Mouse (Mus musculus) urinary bladder, postnatal 4 days (tissue): Measurements from ENCODE around the gene Grm4.

ENCODE experiments used
- DNase-seq, 2 experiments: peaks; one replicate each; pipeline ENCODE4 v3.0.0; 2021 to 2022; ENCODE audit warnings: low spot score in 2 of 2

The Grm4 gene

DNA sequence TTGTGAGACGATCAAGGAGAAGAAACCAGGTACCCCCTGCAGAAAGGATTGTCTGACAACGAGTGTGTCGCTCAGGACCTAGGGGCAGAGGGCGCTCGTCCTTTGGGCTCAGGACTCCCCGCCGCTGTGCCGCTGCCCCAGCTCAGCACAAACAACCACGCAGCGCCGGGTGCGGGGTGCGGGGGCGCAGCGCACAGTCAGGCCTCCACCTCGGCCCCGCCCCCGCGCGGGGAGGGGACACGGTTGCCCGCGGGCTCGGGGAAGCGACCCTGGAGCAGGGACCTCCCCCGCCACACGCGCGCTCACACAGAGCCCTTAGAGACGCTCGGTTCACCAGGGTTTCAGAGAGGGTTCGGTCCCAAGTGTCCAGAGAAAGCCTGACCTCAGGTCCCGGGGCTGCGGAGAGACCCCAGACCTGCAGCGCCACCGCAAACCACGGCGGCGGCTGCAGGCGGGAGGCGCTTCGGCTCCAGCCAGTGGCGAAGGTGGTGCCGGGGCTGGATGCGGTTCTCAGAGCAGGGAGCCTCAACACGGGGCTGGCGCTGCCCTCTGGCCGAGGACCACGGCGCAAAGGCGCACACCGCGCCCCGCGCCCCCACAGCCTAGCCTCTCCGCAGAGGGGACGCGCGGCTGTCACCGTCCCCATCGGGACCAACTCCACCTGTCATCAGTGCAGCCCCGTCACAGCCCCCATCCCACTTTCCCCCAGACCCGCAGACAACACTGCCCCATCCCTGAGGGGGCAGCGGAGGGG, 9.2 kb downstream of the Grm4 start:
- DNase-seq = no peak

DNA sequence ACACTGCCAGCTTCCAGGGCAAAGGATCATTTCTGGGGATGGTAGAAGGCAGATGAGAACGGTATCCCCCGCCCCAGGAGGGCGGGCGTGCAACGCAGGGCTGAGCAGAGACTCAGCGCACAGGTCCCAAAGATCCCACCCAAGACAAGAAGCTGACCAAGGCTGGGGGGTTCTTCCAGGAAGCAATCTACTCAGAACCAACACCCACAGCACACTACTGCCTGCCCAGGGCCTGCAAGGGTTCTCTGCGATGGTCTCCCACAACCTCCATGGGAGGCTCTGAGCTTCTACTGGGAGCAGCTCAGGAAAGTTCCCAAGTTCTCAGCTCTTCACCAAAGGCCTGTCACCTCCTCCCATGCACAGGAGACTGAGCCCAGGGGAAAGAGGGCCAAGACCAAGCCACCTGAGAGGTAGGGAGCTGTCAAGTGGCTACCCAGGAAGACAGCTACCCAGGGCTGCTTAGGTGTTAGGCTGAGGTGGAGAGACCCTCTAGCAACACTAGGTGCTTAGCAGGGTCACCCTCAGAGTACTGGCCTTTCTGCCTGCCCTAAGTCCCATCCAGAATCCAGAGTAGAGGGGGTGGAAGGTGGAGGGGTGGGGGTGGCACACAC, 10.0 kb downstream of the Grm4 start:
- no peak for DNase-seq

DNA sequence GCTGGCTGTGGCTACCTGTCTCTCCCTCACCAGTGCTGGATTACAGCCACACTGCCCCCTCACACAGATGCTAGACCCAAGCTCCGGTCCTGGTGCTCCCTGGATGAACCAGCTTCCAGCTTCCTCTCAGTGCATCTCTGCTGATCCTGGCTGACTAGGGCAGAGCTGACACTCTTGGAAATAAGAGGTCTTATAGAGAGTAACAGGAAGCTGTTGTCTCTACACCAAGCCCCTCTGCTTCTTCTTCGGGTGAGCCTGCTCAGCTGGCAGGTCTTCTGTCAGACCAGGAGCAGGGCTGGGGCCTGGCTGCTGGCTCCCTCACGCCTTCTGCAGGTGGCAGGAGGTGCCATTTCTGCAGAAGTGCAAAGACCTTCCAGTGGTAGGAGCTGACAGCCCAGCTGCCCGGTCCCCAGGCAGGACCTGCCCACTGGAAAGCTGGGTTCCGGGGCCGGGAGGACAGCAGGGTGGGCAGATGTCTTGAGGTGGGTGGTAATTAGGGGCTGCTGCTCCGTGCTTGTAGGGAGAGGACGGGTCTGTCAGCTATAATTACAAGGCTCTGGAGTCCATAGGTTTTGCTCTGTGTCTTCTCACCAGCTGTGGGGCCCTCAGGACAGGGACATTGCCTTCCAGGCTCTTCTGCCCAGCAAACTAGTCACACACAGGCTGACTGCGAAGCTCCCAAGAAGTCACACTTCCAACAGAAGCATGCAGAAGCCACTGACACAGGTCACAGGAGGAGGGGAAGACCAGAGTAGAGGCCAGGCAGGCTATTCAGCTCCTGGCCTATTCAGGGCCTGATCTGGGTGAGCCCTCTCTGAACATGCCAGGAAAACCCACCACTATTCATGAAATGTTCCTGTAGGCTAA, 10.7 kb downstream of the Grm4 start:
- no peak for DNase-seq

DNA sequence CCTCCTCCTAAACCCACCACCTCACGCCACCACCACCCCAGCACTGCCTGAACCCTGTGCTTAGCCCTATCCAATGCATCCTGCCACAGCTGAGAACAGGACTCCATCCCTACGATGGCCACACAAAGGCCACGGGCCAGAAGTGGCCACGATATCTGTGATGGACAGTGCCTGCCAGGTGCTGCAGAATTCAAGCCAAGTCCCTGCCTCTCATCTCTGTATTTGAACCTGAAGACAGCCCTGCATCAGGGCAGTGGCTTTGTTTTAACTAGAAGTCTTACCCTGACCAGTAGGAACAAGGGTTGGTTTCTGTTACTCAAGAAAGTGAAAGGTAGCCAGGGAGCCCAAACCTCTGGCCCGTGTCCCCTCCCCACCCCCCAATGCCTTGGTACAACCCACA, 12.1 kb downstream of the Grm4 start:
- DNase-seq = no peak

DNA sequence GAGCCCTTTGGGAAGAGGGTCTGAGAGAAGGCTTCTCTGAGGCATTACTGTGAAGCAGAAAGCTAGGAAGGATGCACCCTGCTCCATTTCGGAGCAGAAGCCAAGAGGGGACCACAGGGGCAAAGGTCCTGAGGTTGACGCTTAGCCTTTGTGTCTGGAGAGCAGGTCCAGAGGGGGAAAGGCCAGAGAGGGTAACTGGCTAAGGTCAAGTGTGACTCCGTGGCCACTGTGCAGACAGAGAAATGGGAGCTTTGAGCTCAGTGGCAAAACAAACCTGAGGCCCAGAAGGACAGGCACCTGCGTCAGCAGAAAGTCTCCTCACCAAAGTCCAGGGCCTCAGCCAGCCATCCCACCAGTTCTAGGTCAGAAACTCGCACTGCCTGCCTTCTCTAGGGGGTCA, 12.7 kb downstream of the Grm4 start:
- no peak for DNase-seq

DNA sequence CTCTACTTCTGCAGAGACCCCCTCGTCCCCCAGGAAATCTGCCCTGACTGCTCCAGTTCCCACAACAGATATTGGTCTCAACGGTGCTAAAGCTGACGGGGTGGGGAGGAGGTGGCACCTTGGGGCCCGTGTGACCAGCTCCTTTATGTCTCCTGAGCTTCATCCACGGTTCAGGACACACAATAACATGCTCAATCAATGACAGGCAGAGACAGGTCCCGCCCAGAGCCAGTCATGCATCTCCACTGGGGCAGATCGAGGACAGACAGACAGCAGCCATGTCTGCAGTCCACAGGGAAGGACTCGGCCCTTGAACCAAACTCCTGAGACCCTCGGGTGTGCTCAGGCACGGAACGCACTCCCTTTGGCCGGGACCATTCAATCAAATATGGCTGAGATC, 13.2 kb downstream of the Grm4 start:
- DNase-seq = no peak

DNA sequence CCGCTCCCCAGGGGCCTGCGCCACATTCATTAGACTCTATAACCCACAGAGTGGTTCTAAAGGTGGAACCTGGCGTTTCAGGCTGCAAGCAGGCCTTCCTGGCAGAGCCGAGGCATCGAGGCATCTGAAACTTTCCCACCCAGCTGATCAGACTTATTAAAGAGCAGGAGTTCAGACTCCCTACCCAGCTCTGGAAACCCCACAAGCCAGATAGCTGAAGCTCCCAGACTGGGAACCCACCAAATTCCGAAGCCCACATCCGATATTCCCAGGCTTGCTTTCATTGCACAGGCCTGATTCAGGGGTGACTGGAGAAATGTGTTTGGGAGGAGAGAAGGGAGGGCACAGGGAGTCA, 13.6 kb downstream of the Grm4 start:
- no peak for DNase-seq

DNA sequence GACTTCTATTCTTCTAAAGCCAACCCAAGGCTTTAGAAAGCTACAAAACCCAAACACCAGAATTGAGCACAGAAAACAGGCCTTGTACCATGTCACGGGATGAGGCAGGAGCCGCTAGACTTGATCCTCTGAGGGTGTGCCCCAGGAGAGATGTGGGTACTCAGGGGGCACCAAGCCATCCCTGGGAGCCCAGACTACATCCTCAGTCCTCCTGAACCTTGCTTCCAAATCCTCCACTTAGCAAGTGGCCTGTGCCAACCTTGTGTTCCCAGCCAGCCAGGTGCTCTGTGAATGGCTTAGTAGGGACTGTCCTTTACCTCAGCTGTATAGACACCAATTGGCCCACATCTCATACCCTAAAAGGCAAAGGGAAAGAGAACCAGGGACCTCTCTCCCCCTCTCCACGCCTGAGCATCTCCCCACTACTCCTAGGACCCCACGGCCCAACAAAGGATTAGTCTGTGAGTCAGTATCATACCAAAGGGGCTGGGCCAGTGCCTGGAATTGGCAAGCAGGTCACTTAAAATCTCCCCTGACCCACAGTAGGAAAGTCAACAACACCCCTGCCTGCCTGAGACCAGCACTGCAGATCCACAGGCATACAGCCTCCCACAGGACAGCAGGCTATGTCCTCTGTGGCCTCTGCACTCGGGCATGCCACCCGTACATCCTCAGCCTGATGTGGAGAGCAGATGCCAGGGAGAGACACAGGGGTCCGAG, 14.2 kb downstream of the Grm4 start:
- DNase-seq = no peak

DNA sequence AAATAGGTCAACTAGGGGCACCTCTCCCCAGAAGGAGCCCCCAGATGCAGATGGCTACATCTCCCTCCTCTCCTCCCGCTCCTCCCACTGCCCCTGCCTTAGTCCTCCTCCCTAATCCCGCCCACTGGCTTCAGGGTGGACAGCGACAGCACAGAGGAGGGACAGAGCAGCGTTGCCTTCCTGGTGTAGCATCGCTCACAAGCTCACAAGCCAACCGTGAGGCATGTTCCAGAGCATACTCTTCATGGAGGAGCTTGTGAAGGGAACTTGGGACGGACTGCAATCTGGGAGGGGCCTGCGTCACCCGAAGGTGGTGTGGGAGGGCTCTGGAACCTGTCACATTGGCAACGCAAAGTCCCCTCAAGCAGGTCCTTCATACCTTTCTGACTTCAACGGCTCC, 14.8 kb downstream of the Grm4 start:
- DNase-seq = no peak

DNA sequence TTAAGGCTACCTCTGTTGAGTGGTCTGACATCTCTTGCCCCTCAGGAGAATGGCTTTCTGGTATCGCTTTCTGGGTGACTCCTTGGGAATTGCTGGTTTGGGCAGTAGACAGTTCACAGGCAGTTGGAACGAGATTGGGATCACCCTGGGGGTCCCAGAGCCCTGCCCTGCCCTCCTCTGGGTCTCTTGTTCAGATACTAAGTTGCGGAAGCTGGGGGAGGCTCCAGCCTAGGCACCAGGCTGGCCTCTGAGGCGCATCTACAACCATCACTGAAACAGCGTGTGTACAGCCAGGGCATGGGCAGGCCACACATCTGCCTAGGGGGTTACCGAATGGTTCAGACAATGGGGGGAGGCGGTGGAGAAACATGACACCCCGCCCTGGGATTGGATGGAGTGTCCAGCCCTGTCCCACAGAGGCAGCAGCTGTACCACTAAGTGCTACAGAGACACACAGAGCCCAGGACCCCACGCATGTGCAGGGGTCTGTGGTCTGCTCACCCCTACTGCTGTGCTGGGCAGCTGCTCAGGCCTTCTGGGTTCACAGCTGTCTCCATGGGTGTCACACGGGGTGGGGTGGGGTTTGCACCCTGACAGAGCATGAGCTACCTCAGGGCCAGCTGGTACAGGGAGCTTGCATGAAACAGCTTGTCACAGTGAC, 15.9 kb downstream of the Grm4 start:
- DNase-seq = no peak

DNA sequence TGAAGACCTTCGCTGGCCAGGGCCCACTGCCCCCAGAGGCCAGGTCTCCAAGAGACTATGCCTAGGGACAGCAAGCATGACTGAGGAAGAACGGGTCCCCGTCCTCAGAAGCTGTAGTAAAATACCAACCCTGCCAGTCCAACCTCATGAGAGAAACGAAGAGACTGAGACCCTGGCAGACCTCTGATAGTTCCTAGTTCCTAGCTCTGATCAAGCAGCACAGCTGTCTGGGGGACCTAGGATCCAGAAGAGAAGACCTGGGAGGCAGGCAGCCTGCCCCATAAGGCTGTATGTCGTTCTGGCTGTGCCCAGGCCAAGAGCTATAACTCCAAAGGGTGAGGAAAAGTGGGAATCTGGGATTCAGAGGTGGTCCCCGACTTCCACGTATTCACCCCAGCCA, 17.3 kb downstream of the Grm4 start:
- no peak for DNase-seq

DNA sequence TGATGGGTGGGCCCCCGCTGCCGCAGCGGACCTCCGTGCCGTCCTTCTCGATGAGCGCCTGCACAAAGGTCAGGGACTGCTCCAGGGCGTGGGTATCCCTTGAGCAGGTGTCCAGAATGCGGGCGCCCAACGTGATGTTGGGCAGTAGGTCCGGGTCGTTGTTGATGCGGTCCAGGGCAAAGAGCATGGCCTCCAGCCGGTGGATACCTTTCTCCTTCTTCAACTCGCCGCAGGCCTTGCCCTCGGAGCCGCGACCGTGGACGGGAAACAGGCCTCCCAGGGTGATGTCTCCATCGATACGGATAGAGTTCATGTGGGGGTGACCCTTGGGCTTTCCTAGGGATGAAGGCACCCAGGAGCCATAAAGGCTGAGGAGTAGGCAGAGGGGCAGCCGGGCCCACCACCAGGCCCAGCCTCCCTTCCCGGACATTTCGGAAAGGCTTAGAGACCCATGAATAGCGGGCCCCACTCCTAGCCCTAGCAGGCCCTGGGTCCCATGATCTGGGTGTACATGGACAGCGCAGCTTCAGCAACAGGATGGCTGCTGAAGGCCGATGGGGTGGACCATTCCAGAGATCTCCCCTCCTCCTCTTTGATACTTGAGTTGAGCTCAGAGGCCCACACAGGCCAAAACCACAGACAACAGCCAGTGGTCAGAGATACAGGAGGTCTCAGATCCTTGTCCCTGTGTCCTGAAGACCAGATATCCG, 18.3 kb downstream of the Grm4 start:
- DNase-seq = no peak

DNA sequence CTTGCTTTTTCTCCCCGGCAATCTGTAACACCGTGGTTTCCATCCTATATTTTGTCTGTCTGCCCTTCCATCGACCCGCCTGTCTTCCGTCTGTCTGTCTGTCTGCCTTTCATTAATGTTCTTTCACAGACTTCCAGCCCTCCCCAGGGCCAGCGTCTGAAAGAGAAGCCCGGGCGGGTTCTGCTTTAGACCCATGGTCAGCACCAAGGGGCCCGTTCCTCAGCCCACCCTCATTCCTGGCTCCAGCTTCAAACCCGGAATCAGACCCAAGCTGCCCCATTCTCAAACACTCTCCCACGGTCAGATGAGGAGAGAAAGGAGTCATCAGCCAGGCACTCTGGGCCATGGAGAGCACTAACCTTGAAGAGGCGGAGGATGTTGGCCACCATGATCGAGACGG, 18.9 kb downstream of the Grm4 start:
- DNase-seq = no peak

DNA sequence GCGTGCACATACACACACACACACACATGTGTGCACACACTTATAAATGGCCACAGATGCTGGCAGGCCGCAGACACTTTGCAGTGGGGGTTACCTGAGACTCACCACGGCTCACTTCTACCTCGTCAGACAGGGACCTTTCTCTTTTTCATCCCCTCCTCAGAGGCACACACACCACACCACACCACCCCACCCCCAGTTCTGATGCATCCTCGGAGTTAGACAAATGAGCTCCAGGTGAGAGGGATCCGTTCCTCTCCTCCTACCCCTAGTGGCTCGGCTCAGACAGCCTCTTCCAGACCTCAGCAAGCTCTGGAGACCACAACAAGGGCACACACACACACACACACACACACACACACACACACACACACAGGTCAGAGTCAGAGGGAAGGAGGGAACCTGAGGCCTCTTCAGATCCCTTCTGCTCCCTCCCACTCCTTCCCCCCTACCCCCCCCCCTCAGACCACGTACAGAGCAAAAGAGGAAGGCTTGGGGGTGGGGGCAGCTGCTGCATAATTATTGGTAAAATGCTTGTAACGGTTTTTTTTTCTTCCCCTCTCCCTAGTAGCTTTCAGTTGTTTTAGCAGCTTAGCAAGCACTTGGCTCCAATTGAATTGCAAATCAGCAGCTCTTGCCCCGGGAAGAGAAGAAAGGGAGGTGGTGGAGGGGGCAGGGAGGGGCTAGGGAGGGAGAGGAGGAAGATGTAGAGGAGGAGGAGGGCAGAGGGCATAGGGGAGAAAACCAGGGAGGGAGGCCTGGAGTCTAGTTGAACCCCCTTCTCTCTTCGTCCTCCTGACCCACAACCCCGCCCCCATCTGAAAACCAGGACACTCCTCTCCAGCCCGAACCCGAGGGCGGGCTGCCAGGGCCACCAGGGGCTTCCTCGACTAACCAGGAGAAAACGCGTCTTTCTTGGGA, 19.6 kb downstream of the Grm4 start:
- no peak for DNase-seq

DNA sequence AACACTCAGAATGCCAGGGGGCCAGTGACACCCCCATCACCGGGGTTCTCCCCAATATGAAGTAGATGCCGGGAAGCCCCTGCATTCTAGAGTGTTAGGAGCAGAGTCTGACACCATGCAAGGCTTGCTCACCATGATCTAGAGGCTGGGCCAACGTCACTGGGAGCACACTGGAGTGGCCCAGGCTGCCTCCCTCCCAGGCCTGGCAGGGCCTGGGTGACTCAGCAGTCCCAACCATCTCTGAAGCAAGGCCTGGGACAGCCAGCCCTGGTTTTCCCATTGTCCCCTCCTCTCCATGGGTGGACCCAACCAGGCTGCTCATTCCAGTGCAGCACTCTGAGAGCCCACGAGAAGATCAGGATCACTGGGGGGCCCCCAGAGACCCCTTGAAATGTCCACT, 20.4 kb downstream of the Grm4 start:
- DNase-seq = no peak

DNA sequence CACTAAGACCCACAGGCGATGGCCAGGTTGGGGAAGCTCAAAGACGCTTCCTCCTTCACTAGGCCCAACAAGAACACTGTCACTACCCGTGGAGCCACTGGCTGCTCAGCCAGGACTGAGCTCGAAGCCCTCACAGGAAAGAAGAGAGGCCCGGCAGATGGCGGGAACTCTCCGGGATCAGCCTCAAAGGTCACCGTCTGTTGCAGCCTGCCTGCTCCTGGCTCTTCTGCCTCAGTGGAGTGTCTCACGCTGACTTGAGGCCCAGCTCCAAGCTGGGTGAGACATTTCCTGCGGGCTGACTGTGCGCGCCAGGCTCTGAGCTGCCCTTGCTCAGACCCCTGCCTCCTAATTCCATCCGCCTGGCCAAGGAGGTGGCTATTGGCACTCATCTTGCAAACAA, 22.1 kb downstream of the Grm4 start:
- DNase-seq = no peak

DNA sequence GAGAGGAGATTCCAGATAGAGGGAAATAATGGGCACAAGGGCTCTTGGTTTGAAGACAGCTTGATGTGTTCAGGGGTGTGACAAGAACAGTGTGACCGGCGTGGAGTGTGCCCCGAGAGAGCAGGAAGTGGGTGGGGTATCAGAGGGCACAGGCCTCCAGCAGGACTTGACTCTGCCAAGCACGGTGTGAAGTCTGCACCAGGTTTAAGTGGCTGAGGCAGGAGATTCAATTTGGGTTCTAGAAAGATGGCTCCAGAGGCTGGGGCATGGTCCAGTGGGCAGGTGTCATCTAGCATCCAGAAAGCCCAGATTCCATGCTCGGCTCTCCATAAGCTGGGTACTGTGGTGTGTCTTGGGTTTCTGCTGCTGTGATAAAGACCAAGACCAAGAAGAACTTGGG, 23.4 kb downstream of the Grm4 start:
- DNase-seq = no peak

DNA sequence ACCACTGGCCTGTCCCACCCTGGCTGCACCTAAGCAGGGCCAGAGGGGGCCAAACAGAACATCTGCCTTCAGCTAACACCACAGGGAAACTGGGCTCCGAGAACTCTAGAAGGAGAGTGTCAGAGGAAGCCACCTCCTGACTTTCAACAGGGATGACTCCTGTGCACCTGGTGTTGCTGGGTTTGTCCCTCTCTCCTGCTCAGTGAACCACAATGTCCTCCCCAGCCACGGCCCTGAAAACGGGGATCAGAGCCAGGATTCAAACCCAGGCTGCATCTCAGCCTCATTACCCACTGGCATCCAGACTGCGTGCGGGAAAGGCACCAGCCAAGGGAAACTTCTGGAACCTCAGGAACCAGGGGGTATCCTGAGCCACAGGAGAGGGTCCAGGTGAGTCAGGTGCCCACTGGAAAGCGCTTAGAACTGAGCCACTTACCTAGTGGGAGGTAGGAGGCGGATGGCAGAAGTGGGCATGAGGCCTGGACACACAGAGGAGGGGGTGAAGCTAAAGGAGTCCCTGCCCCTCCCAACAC, 26.1 kb downstream of the Grm4 start:
- DNase-seq = no peak

DNA sequence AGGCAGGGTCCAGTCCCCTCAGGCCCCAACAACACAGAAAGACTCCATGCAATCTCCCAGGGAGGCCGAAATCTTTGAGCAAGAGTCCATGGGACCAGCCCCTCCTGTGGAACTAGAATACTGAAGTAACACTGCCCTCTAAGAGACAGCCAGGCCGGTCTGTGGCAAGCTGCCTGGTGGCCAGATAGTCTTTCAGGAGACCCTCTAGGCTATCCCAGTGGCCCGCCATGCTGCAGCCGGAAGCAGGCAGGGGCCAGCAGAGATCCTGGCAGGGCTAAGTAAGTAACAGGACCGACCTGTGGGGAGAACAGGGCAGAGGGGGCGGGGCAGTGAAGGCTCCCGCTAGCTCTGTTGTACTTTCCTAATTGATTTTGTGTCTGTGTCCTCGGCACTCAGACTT, 27.2 kb downstream of the Grm4 start:
- DNase-seq = no peak

DNA sequence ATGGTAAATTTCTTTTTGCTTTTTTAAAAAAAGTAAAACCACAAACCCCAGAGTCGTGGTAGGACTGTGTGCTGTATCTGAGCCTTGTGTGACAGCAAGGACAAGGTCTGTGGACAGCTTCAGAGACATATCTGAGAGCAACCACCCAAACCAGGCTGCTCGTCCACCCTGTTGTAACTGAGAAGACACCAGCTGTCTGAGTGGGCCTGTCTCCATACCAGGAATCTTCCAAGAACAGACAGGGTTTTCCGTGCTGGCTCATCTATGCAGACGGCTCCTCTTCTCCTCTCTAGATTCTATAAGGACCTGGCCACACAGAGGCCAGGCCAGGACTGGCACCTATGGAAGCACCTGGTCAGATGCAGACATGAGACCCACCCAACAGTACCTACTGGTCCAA, 27.8 kb downstream of the Grm4 start:
- DNase-seq = no peak
